Mouse (Mus musculus): Measurements from ENCODE around the gene Bhlhe23. TPM values are rescaled to one million over a fixed set of nuclear protein-coding genes. Genes with fewer than 3 reads are reported as not detected.
A peak's percentile ranks its signal among the peaks of the same experiment; 100 is the strongest.

The Bhlhe23 gene
- polyA plus RNA-seq, 1 experiment from 2014 or later, result not detected

- no peak for DNase-seq (ENCODE audit: low read depth, low spot score)
- TF ChIP-seq CTCF (IDR thresholded peaks at IDR 0.05), result peak; percentile 78
- ChIA-PET POLR2A (interaction anchor here (0.5 kb wide), 1 partner anchor 687 kb away, joined by 3 read pairs; the partner anchor contains the start of gene Osbpl2), CTCF (interaction anchor here (0.9 to 2.5 kb wide), 4 partner anchors 9 to 20 kb away, joined by 3 to 8 read pairs (median 4); no protein-coding TSS in a partner anchor)
- ATAC-seq, result no peak
- in situ Hi-C loops (cut with MboI; ENCODE audit: low pct_unique_long_range_greater_than_20kb), result no loop called here
- peaks cover under 1% of the 10 kb centered on the region for H3K27me3 ChIP-seq
Observed at GRCm38 (mm10) chr2:180805966-180806365, 29.3 kb upstream of the Bhlhe23 start.

DNA sequence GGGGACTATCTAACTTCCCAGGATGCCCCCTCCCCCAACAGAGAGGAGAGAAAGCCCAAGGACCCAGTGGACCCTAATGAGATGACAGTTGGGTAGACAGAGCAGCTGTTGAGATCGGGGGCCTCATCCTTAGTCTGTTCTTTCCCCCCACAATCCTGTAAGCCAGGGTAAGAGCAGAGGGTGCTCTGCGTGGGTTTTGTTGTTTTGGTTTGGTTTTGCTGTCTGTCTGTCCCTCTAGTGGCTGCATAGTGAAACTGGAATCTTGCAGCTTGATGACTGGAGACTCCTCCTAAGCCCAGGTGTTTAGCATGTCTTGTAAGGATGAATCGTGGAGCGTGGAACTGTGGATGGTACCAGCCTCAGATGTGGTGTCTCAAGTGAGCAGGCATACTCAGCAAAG is 19.3 kb upstream of the Bhlhe23 start:
- no peak for ATAC-seq
- TF ChIP-seq CTCF (IDR thresholded peaks at IDR 0.05), result peak; percentile 68
- ChIA-PET CTCF (interaction anchor here (1.1 to 2.5 kb wide), 5 partner anchors 9 to 106 kb away, joined by 3 to 6 read pairs (median 3); no protein-coding TSS in a partner anchor), POLR2A (no interaction called here)
- no peaks in the 10 kb centered on the region for H3K27me3 ChIP-seq
- in situ Hi-C loops (cut with MboI; ENCODE audit: low pct_unique_long_range_greater_than_20kb), result loop anchor here (25.0 kb wide), 1 partner anchor 91 kb away; no protein-coding TSS in a partner anchor
- DNase-seq (ENCODE audit: low read depth, low spot score), result no peak

- CTCF ChIA-PET, result interaction anchor here (1.1 to 2.5 kb wide), 4 partner anchors 9 to 106 kb away, joined by 3 to 5 read pairs (median 3); no protein-coding TSS in a partner anchor
Observed at GRCm38 (mm10) chr2:180795597-180795996, 18.9 kb upstream of the Bhlhe23 start.

GRCm38 (mm10) chr2:180794422-180794821 is 17.7 kb upstream of the Bhlhe23 start:
- ATAC-seq, result no peak
- DNase-seq (ENCODE audit: low read depth, low spot score), result no peak
- no peaks in the 10 kb centered on the region for H3K27me3 ChIP-seq
- no peak for TF ChIP-seq CTCF (IDR thresholded peaks at IDR 0.05)
- ChIA-PET CTCF (interaction anchor here (1.9 kb wide), 1 partner anchor 29 kb away, joined by 5 read pairs; no protein-coding TSS in a partner anchor), POLR2A (no interaction called here)
- in situ Hi-C loops (cut with MboI; ENCODE audit: low pct_unique_long_range_greater_than_20kb), result loop anchor here (25.0 kb wide), 1 partner anchor 93 kb away; no protein-coding TSS in a partner anchor

More at GRCm38 (mm10) chr2:180795597-180795996, 18.9 kb upstream of the Bhlhe23 start:
- in situ Hi-C loops (cut with MboI; ENCODE audit: low pct_unique_long_range_greater_than_20kb), result loop anchor here (25.0 kb wide), 1 partner anchor 92 kb away; no protein-coding TSS in a partner anchor
- POLR2A ChIA-PET, result no interaction called here
- H3K27me3 ChIP-seq, result no peaks in the 10 kb centered on the region
- TF ChIP-seq CTCF (IDR thresholded peaks at IDR 0.05), result no peak
- ATAC-seq, result no peak
- no peak for DNase-seq (ENCODE audit: low read depth, low spot score)

DNA sequence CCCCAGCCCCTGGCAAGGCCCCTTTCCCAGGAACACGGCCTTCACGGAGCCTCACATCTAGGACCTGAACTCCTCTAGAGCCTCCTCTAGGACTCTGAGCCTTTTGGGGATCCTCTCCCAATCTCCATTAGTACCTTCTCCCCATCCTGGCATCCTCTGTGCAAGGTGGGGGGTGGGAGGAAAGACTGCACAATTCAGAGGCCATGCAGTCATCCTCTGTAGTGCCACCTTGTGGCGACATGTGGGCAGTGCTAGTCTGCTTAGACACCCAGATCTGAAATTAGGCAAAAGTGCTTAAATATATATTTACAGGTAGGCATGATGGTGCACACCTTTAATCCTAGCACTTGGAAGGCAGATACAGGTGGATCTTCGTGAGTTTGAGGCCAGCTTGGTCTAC is 15.0 kb upstream of the Bhlhe23 start:
- TF ChIP-seq CTCF (IDR thresholded peaks at IDR 0.05), result peak; percentile 91
- DNase-seq (ENCODE audit: low read depth, low spot score) (no peak), ATAC-seq (no peak)
- in situ Hi-C loops (cut with MboI; ENCODE audit: low pct_unique_long_range_greater_than_20kb), result loop anchor here (25.0 kb wide), 1 partner anchor 96 kb away; no protein-coding TSS in a partner anchor
- CTCF ChIA-PET, result interaction anchor here (1.1 kb wide), 2 partner anchors 11 to 13 kb away, joined by 3 read pairs; no protein-coding TSS in a partner anchor
- no peaks in the 10 kb centered on the region for H3K27me3 ChIP-seq
- POLR2A ChIA-PET, result no interaction called here

GRCm38 (mm10) chr2:180788843-180789242 is 12.1 kb upstream of the Bhlhe23 start:
- peak; percentile 50 for DNase-seq (ENCODE audit: low read depth, low spot score)
- CTCF ChIA-PET, result interaction anchor here (1.0 to 1.7 kb wide), 2 partner anchors 9 to 175 kb away, joined by 3 to 4 read pairs; no protein-coding TSS in a partner anchor
- TF ChIP-seq CTCF (IDR thresholded peaks at IDR 0.05), result no peak
- POLR2A ChIA-PET, result no interaction called here
- in situ Hi-C loops (cut with MboI; ENCODE audit: low pct_unique_long_range_greater_than_20kb), result loop anchor here (25.0 kb wide), 1 partner anchor 98 kb away; no protein-coding TSS in a partner anchor
- peak; percentile 87 for ATAC-seq
- H3K27me3 ChIP-seq, result peaks cover 3% of the 10 kb centered on the region

DNA sequence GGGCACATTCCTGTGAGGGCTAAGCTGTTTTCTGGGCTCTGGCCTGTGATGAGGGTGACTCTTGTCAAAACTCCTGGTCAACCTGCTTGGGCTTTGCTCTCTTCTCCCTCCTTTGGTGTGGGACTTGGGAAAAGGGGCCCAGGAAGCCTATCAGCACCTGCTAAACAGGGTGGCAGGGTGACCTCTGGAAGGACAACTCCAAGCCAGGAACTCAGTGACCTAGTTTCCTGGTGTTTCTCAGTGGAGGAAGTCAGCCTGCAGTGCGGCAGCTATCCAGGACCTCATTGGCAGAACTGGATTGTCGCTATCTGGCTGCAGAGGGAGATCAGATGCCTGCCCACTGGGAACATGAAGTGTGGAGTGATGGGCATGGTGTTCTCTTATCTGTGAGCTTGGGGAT is 11.7 kb upstream of the Bhlhe23 start:
- in situ Hi-C loops (cut with MboI; ENCODE audit: low pct_unique_long_range_greater_than_20kb), result loop anchor here (25.0 kb wide), 1 partner anchor 99 kb away; no protein-coding TSS in a partner anchor
- no peak for TF ChIP-seq CTCF (IDR thresholded peaks at IDR 0.05)
- peaks cover 3% of the 10 kb centered on the region for H3K27me3 ChIP-seq
- DNase-seq (ENCODE audit: low read depth, low spot score) (no peak), ATAC-seq (no peak)
- ChIA-PET CTCF (interaction anchor here (1.0 to 1.7 kb wide), 2 partner anchors 9 to 10 kb away, joined by 3 to 4 read pairs; no protein-coding TSS in a partner anchor), POLR2A (no interaction called here)

DNA sequence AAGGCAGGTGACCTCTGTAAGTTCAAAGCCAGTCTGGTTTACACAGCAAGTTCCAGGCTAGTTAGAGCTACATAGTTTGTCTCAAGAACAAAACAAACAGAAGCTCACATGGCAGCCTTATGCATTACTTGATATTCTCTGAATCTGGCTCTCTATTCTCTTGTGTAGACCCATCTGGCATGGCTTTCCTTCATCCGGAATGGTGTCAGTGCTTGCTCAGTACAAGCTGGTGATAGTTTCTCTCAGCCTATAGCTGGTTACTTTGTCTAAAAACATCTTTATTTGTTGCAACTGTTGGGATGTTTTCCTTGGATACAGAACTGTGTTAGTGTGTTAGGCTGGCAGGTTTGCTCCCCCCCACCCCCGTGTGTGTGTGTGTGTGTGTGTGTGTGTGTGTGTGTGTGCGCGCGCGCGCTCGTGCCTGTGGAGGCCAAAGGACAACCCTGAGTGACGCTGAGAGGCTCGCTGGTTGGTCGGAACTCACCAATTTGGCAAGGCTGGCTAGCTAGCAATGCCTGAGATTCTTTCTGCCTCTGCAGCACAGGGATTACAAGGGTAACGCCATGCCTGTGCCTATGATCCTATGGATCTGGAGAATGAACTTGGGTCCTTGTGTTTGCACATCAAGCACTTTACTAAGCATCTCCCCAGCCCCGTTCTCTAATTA is 11.0 kb upstream of the Bhlhe23 start:
- peaks cover 3% of the 10 kb centered on the region for H3K27me3 ChIP-seq
- TF ChIP-seq CTCF (IDR thresholded peaks at IDR 0.05), result no peak
- DNase-seq (ENCODE audit: low read depth, low spot score), result no peak
- no peak for ATAC-seq
- in situ Hi-C loops (cut with MboI; ENCODE audit: low pct_unique_long_range_greater_than_20kb), result loop anchor here (25.0 kb wide), 1 partner anchor 100 kb away; no protein-coding TSS in a partner anchor
- POLR2A ChIA-PET, result no interaction called here
- CTCF ChIA-PET, result interaction anchor here (0.7 to 1.7 kb wide), 5 partner anchors 9 to 115 kb away, joined by 3 to 6 read pairs (median 3); no protein-coding TSS in a partner anchor

DNA sequence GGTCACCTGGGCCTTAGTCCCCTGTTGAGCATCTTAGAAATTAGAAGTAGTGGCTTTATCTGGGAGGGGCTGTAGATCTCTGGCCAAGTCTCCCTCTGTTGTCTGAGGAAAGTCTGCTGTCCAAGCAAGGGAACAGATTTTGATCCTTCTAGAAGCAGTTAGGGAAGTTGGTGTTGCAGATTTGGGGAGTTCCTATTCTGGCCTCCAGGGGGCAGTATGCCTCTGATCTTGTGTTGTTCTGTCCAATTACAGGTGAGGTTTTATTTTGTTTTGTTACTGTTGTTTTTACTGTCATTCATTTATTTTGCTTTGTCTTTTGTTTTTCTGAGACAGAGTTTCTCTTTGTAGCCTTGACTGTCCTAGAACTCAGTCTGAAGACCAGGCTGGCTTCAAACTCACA is 10.0 kb upstream of the Bhlhe23 start:
- DNase-seq (ENCODE audit: low read depth, low spot score) (no peak), ATAC-seq (no peak)
- in situ Hi-C loops (cut with MboI; ENCODE audit: low pct_unique_long_range_greater_than_20kb), result loop anchor here (25.0 kb wide), 1 partner anchor 101 kb away; no protein-coding TSS in a partner anchor
- peak; percentile 80 for TF ChIP-seq CTCF (IDR thresholded peaks at IDR 0.05)
- ChIA-PET CTCF (interaction anchor here (1.3 kb wide), 1 partner anchor 74 kb away, joined by 3 read pairs; no protein-coding TSS in a partner anchor), POLR2A (no interaction called here)
- H3K27me3 ChIP-seq, result peaks cover 10% of the 10 kb centered on the region

DNA sequence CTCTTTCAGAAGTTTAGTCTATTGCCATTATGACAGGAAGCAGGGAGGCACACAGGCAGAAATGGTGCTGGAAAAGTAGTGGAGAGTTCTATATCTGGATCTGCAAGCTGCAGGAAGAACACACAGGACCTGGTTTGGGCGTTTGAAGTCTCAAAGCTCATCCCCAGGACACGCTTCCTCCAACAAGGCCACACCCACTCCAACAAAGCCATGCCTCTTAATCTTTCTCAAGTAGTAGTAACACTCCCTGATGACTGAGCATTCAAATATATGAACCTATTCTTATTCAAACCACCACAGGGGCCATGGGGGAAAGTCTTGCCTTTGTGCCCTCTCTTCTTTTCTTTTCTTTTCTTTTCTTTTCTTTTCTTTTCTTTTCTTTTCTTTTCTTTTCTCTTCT is 3.6 kb upstream of the Bhlhe23 start:
- ATAC-seq, result no peak
- peaks cover 54% of the 10 kb centered on the region for H3K27me3 ChIP-seq
- POLR2A ChIA-PET, result no interaction called here
- in situ Hi-C loops (cut with MboI; ENCODE audit: low pct_unique_long_range_greater_than_20kb), result loop anchor here (25.0 kb wide), 1 partner anchor 107 kb away; no protein-coding TSS in a partner anchor
- CTCF ChIA-PET, result interaction anchor here (0.7 to 1.8 kb wide), 4 partner anchors 13 to 199 kb away, joined by 3 to 4 read pairs (median 3); partner anchors contain the start of gene Mrgbp
- no peak for TF ChIP-seq CTCF (IDR thresholded peaks at IDR 0.05)
- DNase-seq (ENCODE audit: low read depth, low spot score), result no peak
